Mouse (Mus musculus) embryo, embryonic 9.5 days (tissue): ENCODE measurements around the gene Nmrk2.
A peak's percentile ranks its signal among the peaks of the same experiment; 100 is the strongest.
"Not testable (repeated sequence)": the region's sequence is repeated elsewhere in the genome, so short reads cannot be mapped to it uniquely, and the experiment has no call there.

Experiments used
- DNase-seq: peaks from one replicate; pipeline ENCODE4 v3.0.0-alpha.2; 2017; ENCODE audit errors: extremely low spot score

Nmrk2 gene

GRCm38 (mm10) chr10:81183805-81184204 is 18.0 kb downstream of the Nmrk2 start, which contains the start of gene 4930442H23Rik:
4930442H23Rik (minus strand) TSS chr10:81183849.
- DNase-seq, result no peak

- DNase-seq, result peak; percentile 99
These were observed 19.2 kb downstream of the Nmrk2 start, which contains the start of gene Dapk3 for GRCm38 (mm10) chr10:81182336-81183333. Dapk3 (plus strand) TSS chr10:81183005.

GRCm38 (mm10) chr10:81181860-81182259 is 20.0 kb downstream of the Nmrk2 start:
- DNase-seq, result not testable (repeated sequence)

- no peak for DNase-seq
These were observed 20.9 kb downstream of the Nmrk2 start for GRCm38 (mm10) chr10:81180946-81181345.

GRCm38 (mm10) chr10:81179451-81180342 is 22.2 kb downstream of the Nmrk2 start:
- DNase-seq, result no peak

GRCm38 (mm10) chr10:81178927-81179326 is 22.9 kb downstream of the Nmrk2 start:
- no peak for DNase-seq

GRCm38 (mm10) chr10:81177958-81178712 is 23.7 kb downstream of the Nmrk2 start:
- DNase-seq, result no peak

- DNase-seq, result no peak
These were observed 24.3 kb downstream of the Nmrk2 start for GRCm38 (mm10) chr10:81177491-81177925.

- peak; percentile 96 for DNase-seq
These were observed 25.2 kb downstream of the Nmrk2 start, which contains the start of gene Eef2 for GRCm38 (mm10) chr10:81176466-81177271. Eef2 (plus strand) TSS chr10:81176631.

- no peak for DNase-seq
These were observed 25.9 kb downstream of the Nmrk2 start for GRCm38 (mm10) chr10:81175936-81176465.

GRCm38 (mm10) chr10:81175345-81175701 is 26.5 kb downstream of the Nmrk2 start:
- DNase-seq, result not testable (repeated sequence)

GRCm38 (mm10) chr10:81174617-81175344 is 27.1 kb downstream of the Nmrk2 start:
- peak; percentile 91 for DNase-seq

- DNase-seq, result peak; percentile 89
These were observed 28.7 kb downstream of the Nmrk2 start for GRCm38 (mm10) chr10:81173132-81173531.

- not testable (repeated sequence) for DNase-seq
These were observed 32.4 kb downstream of the Nmrk2 start for GRCm38 (mm10) chr10:81169411-81169900.

- peak; percentile 80 for DNase-seq
These were observed 33.2 kb downstream of the Nmrk2 start for GRCm38 (mm10) chr10:81168521-81169244.

GRCm38 (mm10) chr10:81168087-81168431 is 33.8 kb downstream of the Nmrk2 start:
- DNase-seq, result no peak

- peak; percentile 100 for DNase-seq
These were observed 34.4 kb downstream of the Nmrk2 start, which contains the start of gene Pias4 for GRCm38 (mm10) chr10:81167200-81168086. Pias4 (minus strand) TSS chr10:81167923.
